Mouse (Mus musculus): ENCODE measurements around the gene Sparcl1.

Gene Sparcl1

GRCm38 (mm10) chr5:104113491-104114172 lies at the start of gene Sparcl1:
Gene Sparcl1 (minus strand): TSS chr5:104113733.
- peak; percentile 30 to 35 for DNase-seq

- DNase-seq: no peak
These were observed 47.9 kb upstream of the Sparcl1 start for GRCm38 (mm10) chr5:104161390-104161789.

GRCm38 (mm10) chr5:104160581-104160980 lies 47.0 kb upstream of the Sparcl1 start:
- no peak for DNase-seq

- DNase-seq: peak in 1 of 2 experiments; percentile 3
These were observed 45.0 kb upstream of the Sparcl1 start for GRCm38 (mm10) chr5:104158332-104159052.

- no peak for DNase-seq
These were observed 44.2 kb upstream of the Sparcl1 start for GRCm38 (mm10) chr5:104157701-104158100.

GRCm38 (mm10) chr5:104150196-104150595 lies 36.7 kb upstream of the Sparcl1 start:
- DNase-seq: no peak

- no peak for DNase-seq
These were observed 35.8 kb upstream of the Sparcl1 start for GRCm38 (mm10) chr5:104149349-104149748.

- no peak for DNase-seq
These were observed 30.5 kb upstream of the Sparcl1 start for GRCm38 (mm10) chr5:104144057-104144456.

GRCm38 (mm10) chr5:104141067-104141466 lies 27.5 kb upstream of the Sparcl1 start:
- no peak for DNase-seq

- DNase-seq: no peak
These were observed 24.5 kb upstream of the Sparcl1 start for GRCm38 (mm10) chr5:104137920-104138541.

GRCm38 (mm10) chr5:104133752-104134151 lies 20.2 kb upstream of the Sparcl1 start:
- DNase-seq: no peak

GRCm38 (mm10) chr5:104131544-104131943 lies 18.0 kb upstream of the Sparcl1 start:
- DNase-seq: no peak

- DNase-seq: no peak
These were observed 17.4 kb upstream of the Sparcl1 start for GRCm38 (mm10) chr5:104130891-104131290.

- DNase-seq: no peak
These were observed 14.9 kb upstream of the Sparcl1 start for GRCm38 (mm10) chr5:104128281-104129031.

- DNase-seq: no peak
These were observed 13.8 kb upstream of the Sparcl1 start for GRCm38 (mm10) chr5:104127351-104127750.

GRCm38 (mm10) chr5:104126561-104127320 lies 13.2 kb upstream of the Sparcl1 start:
- DNase-seq: no peak

- no peak for DNase-seq
These were observed 10.6 kb upstream of the Sparcl1 start for GRCm38 (mm10) chr5:104124016-104124658.

- DNase-seq: no peak
These were observed 2.4 kb upstream of the Sparcl1 start for GRCm38 (mm10) chr5:104115890-104116289.

GRCm38 (mm10) chr5:104115118-104115517 lies 1.6 kb upstream of the Sparcl1 start:
- DNase-seq: peak in 1 of 2 experiments; percentile 25

GRCm38 (mm10) chr5:104112511-104112910 lies 1.0 kb downstream of the Sparcl1 start:
- DNase-seq: no peak

- no peak for DNase-seq
These were observed 1.5 kb downstream of the Sparcl1 start for GRCm38 (mm10) chr5:104112016-104112415.

All from cerebellum, postnatal 36 days (tissue).